Mouse (Mus musculus): ENCODE results near the gene Braf. TPM values are rescaled to one million over a fixed set of nuclear protein-coding genes. Genes with fewer than 3 reads are reported as not detected.

Braf gene
- total and polyA plus RNA-seq, 3 experiments, result 9.8 to 21.8 (median 11.2) TPM

- H3K27ac ChIP-seq (ENCODE audit: insufficient read depth, low read depth), result no peak overlapping the region
- peaks cover 25 to 85% of the 10 kb centered on the region in 2 experiments for H3K36me3 ChIP-seq (replicated peaks in 1 of 2; ENCODE audit: control insufficient read depth in 1 of 2, insufficient read depth in 1 of 2, low read length in 1 of 2)
- no peaks in the 10 kb centered on the region for H3K79me2 ChIP-seq (replicated peaks; ENCODE audit: control insufficient read depth, extremely low read depth, insufficient read depth, poor library complexity, severe bottlenecking)
- no peak overlapping the region for H3K4me3 ChIP-seq (replicated peaks in 1 of 3; ENCODE audit: low read depth in 2 of 3, low read length in 2 of 3, poor library complexity in 1 of 3)
- H3K27me3 ChIP-seq (replicated peaks), result no peaks in the 10 kb centered on the region
- peaks cover 0 to 8% of the 10 kb centered on the region in 2 experiments; a peak in 1 of 4 replicates for H3K4me1 ChIP-seq (ENCODE audit: control insufficient read depth in 1 of 2, insufficient read depth in 2 of 2)
- DNase-seq (ENCODE audit: extremely low read depth), result no peak
- H3K4me2 ChIP-seq (ENCODE audit: insufficient read depth, low read depth, poor library complexity, severe bottlenecking), result no peak overlapping the region
- in situ Hi-C loops (cut with MboI; ENCODE audit: low pct_ligation_motif_present, low pct_unique_long_range_greater_than_20kb, low sequenced_read_pairs), result no loop called here
- H3K9me3 ChIP-seq (replicated peaks; ENCODE audit: low read length), result no peaks in the 10 kb centered on the region
- H3K9ac ChIP-seq (ENCODE audit: insufficient read depth, low read depth), result no peak overlapping the region
- no peak for TF ChIP-seq PAX5 (IDR thresholded peaks at IDR 0.05; ENCODE audit: low read length)
- TF ChIP-seq TCF12 (IDR thresholded peaks at IDR 0.05; ENCODE audit: low read depth, low read length), result no peak
- no peak for TF ChIP-seq IRF4 (IDR thresholded peaks at IDR 0.05; ENCODE audit: low read depth, low read length)
- TF ChIP-seq RAD21 (IDR thresholded peaks at IDR 0.05; ENCODE audit: low read depth, low read length), result no peak
- TF ChIP-seq E2F4 (IDR thresholded peaks at IDR 0.05; ENCODE audit: insufficient replicate concordance, low read depth, low read length), result no peak
- TF ChIP-seq TBP (conservative IDR thresholded peaks at IDR 0.05; ENCODE audit: low read depth, low read length), result no peak
- TF ChIP-seq ZC3H11A (IDR thresholded peaks at IDR 0.05; ENCODE audit: low read depth, low read length), result no peak
- dilution Hi-C loops (cut with MboI; ENCODE audit: extremely low pct_ligation_motif_present, extremely low pct_unique_long_range_greater_than_20kb, low sequenced_read_pairs), result no loop called here
These were observed 144.7 kb downstream of the Braf start for GRCm38 (mm10) chr6:39580558-39580957.

GRCm38 (mm10) chr6:39579552-39579951 is 145.7 kb downstream of the Braf start:
- DNase-seq (ENCODE audit: extremely low read depth), result no peak
- in situ Hi-C loops (cut with MboI; ENCODE audit: low pct_ligation_motif_present, low pct_unique_long_range_greater_than_20kb, low sequenced_read_pairs), result no loop called here
- Histone ChIP-seq H3K4me2 (ENCODE audit: insufficient read depth, low read depth, poor library complexity, severe bottlenecking) (no peak overlapping the region), H3K36me3 (replicated peaks in 1 of 2; ENCODE audit: control insufficient read depth in 1 of 2, insufficient read depth in 1 of 2, low read length in 1 of 2) (peaks cover 21 to 77% of the 10 kb centered on the region in 2 experiments), H3K4me3 (replicated peaks in 1 of 3; ENCODE audit: low read depth in 2 of 3, low read length in 2 of 3, poor library complexity in 1 of 3) (no peak overlapping the region), H3K4me1 (ENCODE audit: control insufficient read depth in 1 of 2, insufficient read depth in 2 of 2) (peaks cover 0 to 17% of the 10 kb centered on the region in 2 experiments; a peak in 2 of 4 replicates), H3K9ac (ENCODE audit: insufficient read depth, low read depth) (no peak overlapping the region), H3K27ac (ENCODE audit: insufficient read depth, low read depth) (no peak overlapping the region), H3K27me3 (replicated peaks) (no peaks in the 10 kb centered on the region), H3K79me2 (replicated peaks; ENCODE audit: control insufficient read depth, extremely low read depth, insufficient read depth, poor library complexity, severe bottlenecking) (no peaks in the 10 kb centered on the region), H3K9me3 (replicated peaks; ENCODE audit: low read length) (no peaks in the 10 kb centered on the region)
- dilution Hi-C loops (cut with MboI; ENCODE audit: extremely low pct_ligation_motif_present, extremely low pct_unique_long_range_greater_than_20kb, low sequenced_read_pairs), result no loop called here
- no peak for TF ChIP-seq USF2 (conservative IDR thresholded peaks at IDR 0.05; ENCODE audit: low read depth, low read length)
- TF ChIP-seq GABPA (IDR thresholded peaks at IDR 0.05; ENCODE audit: insufficient replicate concordance, low read depth, low read length), result no peak
- no peak for TF ChIP-seq USF1 (IDR thresholded peaks at IDR 0.05; ENCODE audit: low read depth, low read length)
- no peak for TF ChIP-seq POLR2A (IDR thresholded peaks at IDR 0.05; ENCODE audit: low read depth, low read length)
- TF ChIP-seq MXI1 (IDR thresholded peaks at IDR 0.05; ENCODE audit: low read depth, low read length), result no peak
- no peak for TF ChIP-seq ZMIZ1 (IDR thresholded peaks at IDR 0.05; ENCODE audit: low read depth, low read length)
- no peak for TF ChIP-seq ZNF384 (IDR thresholded peaks at IDR 0.05; ENCODE audit: low read depth, low read length)
- TF ChIP-seq POLR2AphosphoS2 (IDR thresholded peaks at IDR 0.05; ENCODE audit: low read depth, low read length), result no peak
- no peak for TF ChIP-seq NRF1 (IDR thresholded peaks at IDR 0.05; ENCODE audit: low read depth, low read length)
- TF ChIP-seq ETS1 (conservative IDR thresholded peaks at IDR 0.05; ENCODE audit: low read depth, low read length), result no peak
- TF ChIP-seq PAX5 (IDR thresholded peaks at IDR 0.05; ENCODE audit: low read length), result no peak
- TF ChIP-seq JUN (IDR thresholded peaks at IDR 0.05; ENCODE audit: insufficient read depth, low read depth, low read length), result no peak
- TF ChIP-seq IRF4 (IDR thresholded peaks at IDR 0.05; ENCODE audit: low read depth, low read length), result no peak
- TF ChIP-seq SMC3 (IDR thresholded peaks at IDR 0.05; ENCODE audit: low read depth, low read length), result no peak
- TF ChIP-seq BHLHE40 (IDR thresholded peaks at IDR 0.05; ENCODE audit: low read depth, low read length), result no peak

All from CH12.LX (cell line).